Mouse (Mus musculus): Measurements from ENCODE around the gene Mdm2. TPM values are rescaled to one million over a fixed set of nuclear protein-coding genes. Genes with fewer than 3 reads are reported as not detected.
A peak's percentile ranks its signal among the peaks of the same experiment; 100 is the strongest.
"Not testable (repeated sequence)": the region's sequence is repeated elsewhere in the genome, so short reads cannot be mapped to it uniquely, and the experiment has no call there.

The Mdm2 gene
- polyA plus RNA-seq, 1 experiment = 122 TPM

DNA sequence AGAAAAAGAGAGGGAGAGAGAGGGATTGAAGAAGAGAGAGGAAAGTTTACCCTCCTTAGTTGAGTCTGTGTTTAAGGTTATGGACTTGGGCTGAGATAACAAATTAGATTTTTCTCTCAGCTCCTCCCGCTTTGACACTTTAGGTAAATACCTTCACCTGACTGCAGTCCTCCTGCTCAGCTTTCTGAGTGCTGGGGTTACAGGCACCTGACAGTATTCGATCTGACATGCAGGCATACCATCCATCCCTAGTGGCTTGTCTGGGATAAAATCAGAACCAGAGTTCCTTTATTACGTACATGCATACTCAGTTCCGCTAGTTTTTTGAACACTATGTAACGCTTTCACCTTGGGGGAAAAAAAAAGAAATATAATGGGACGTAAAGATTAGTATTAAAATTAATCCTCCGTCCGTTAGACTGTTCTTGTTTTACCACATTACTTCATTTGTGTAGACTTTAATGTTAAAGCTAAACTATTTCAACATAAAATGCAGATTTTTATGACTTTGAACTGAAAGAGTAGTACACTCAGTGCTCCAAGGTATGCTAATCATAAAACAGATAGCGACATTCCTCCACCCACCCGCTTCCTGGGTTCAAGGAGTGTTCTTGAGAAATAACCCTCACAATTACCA is 38.6 kb upstream of the Mdm2 start:
- Histone ChIP-seq H3K4me3 (ENCODE audit: insufficient read depth, low read length) (no peak overlapping the region), H3K4me1 (ENCODE audit: control insufficient read depth, insufficient read depth, low read length) (no peaks in the 10 kb centered on the region), H3K27ac (ENCODE audit: insufficient read depth, low read length) (no peak overlapping the region)
- TF ChIP-seq POLR2A (IDR thresholded peaks at IDR 0.05; ENCODE audit: low read depth, low read length) (no peak), CTCF (IDR thresholded peaks at IDR 0.05; ENCODE audit: borderline replicate concordance, insufficient read depth, low read length) (no peak)

DNA sequence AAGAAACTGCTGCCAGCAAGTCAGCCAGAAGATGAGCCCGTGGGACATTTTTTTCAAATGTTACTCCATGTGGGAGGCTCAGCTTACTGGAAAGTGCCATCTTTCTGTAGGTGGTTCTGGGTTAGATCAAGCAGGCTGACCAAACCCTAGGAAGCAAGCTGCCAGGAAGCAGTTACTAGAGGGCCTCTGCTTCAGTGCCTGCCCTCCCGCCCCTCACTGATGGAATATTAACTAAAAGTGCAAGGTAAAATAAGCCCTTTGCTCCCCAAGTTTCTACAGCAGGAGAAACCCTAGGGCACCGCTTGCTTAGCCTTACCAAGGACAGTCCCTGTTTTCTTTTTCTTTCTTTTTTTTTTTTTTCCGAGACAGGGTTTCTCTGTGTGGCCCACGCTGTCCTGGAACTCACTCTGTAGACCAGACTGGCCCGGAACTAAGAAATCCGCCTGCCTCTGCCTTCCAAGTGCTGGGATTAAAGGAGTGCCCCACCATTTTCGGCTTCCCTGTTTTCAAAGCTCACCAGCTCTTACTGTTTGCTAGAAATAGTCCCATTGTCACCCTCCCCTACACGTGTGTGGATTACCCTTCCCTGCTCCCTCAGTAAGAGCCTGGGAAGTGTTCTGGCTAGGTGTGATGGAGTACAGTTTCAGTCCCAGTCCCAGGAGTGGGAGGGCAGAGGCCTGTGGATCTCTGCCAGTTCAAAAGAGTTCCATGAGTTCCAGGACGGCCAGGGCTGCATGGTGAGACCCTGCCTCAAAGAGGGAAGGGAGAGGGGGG is 37.9 kb upstream of the Mdm2 start:
- H3K4me1 ChIP-seq (ENCODE audit: control insufficient read depth, insufficient read depth, low read length) = 0 out of 2 replicates have a peak, but pooled peaks cover 1% of the 10 kb centered on the region
- no peak overlapping the region for H3K27ac ChIP-seq (ENCODE audit: insufficient read depth, low read length)
- no peak overlapping the region for H3K4me3 ChIP-seq (ENCODE audit: insufficient read depth, low read length)
- no peak for TF ChIP-seq CTCF (IDR thresholded peaks at IDR 0.05; ENCODE audit: borderline replicate concordance, insufficient read depth, low read length)
- no peak for TF ChIP-seq POLR2A (IDR thresholded peaks at IDR 0.05; ENCODE audit: low read depth, low read length)

DNA sequence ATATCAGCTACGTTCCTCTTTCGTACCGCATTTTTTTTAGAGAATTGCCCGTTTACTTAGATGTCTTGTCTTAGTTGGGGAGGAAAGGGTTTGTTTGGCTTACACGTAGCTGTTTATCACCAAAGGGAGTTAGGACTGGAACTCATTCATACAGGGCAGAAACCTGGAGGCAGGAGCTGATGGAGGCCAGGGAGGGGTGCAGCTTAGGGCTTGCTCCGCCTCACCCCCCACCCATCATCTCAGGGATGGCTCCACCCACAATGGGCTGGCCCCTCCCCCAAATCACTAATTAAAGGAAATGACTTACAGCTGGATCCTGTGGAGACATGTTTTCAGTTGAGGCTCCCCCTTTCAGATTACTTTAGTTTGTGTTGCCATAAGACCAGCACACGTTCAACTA is 37.2 kb upstream of the Mdm2 start:
- TF ChIP-seq CTCF (IDR thresholded peaks at IDR 0.05; ENCODE audit: borderline replicate concordance, insufficient read depth, low read length) (no peak), POLR2A (IDR thresholded peaks at IDR 0.05; ENCODE audit: low read depth, low read length) (no peak)
- Histone ChIP-seq H3K4me3 (ENCODE audit: insufficient read depth, low read length) (no peak overlapping the region), H3K27ac (ENCODE audit: insufficient read depth, low read length) (no peak overlapping the region), H3K4me1 (ENCODE audit: control insufficient read depth, insufficient read depth, low read length) (0 out of 2 replicates have a peak, but pooled peaks cover 3% of the 10 kb centered on the region)

DNA sequence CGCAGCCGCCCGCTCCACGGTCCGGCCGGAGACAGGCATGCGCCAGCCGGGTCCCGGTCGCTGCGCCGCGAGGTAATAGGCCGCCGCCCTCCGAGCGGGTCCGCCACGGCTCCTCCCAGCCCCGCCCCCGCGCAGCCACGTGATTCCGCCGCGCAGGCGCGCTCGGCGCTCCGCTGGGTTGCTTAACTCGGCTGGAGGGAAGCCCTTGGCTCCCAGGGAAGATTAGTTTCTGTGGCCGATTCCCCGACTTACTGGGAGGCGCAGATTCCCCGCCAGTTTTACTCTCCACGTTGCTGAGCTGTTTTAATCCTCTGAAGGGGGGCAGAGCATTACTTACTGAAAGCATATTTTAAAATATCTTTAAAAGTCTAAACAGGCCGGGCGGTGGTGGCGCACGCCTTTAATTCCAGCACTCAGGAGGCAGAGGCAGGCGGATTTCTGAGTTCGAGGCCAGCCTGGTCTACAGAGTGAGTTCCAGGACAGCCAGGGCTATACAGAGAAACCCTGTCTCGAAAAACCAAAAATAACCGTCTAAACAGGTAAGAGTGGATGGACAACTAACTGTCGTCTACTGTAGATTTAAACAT is 35.8 kb upstream of the Mdm2 start, which contains the start of gene Slc35e3:
Slc35e3 (minus strand) TSS at position 69 of the 587 bp plus-strand sequence.
- H3K4me3 ChIP-seq (ENCODE audit: insufficient read depth, low read length) = peak within 1 kb of the TSS; percentile 59
- no peak within 1 kb of the TSS for H3K27ac ChIP-seq (ENCODE audit: insufficient read depth, low read length)
- peak; percentile 66 for TF ChIP-seq POLR2A (IDR thresholded peaks at IDR 0.05; ENCODE audit: low read depth, low read length)
- TF ChIP-seq CTCF (IDR thresholded peaks at IDR 0.05; ENCODE audit: borderline replicate concordance, insufficient read depth, low read length) = no peak
- 0 out of 2 replicates have a peak, but pooled peaks cover 3% of the 10 kb centered on the region for H3K4me1 ChIP-seq (ENCODE audit: control insufficient read depth, insufficient read depth, low read length)

DNA sequence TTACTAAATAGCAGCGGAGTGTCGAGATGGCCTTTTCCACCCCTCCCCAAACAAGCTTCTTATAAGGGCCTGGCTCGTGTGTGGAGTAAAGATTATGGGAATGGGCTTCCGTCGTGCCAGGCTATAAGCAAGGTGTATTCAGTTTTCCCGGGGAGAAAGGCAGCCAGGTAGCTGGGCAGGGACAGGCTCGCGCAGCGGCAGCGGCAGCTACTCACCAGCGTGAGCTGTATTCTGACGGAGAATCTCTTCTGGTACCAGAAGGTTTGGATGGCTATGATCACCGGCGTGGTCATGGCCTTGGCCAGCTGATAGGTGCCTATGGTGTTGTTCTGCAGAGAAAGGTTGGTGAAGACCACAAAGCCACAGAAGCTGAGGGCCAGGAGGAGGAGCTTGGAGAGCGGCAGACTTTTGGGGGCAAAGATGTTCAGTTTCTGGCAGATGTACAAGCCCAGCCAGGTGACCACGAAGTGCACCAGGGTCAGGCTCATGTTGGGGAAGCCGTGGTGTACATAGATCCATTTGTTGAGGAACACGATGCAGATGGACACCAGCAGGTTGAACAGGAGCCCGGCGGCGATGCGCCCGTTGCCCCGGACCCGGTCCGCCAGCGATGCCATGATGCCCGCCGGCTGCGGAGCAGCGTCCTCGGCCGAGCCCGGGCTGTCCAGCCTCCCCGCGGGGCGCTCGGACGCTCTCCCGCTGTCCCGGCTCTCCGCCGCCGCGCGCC is 35.2 kb upstream of the Mdm2 start:
- H3K4me3 ChIP-seq (ENCODE audit: insufficient read depth, low read length) = peak overlapping the region; percentile 59
- H3K27ac ChIP-seq (ENCODE audit: insufficient read depth, low read length); H3K4me1 ChIP-seq (ENCODE audit: control insufficient read depth, insufficient read depth, low read length): not testable (repeated sequence)

DNA sequence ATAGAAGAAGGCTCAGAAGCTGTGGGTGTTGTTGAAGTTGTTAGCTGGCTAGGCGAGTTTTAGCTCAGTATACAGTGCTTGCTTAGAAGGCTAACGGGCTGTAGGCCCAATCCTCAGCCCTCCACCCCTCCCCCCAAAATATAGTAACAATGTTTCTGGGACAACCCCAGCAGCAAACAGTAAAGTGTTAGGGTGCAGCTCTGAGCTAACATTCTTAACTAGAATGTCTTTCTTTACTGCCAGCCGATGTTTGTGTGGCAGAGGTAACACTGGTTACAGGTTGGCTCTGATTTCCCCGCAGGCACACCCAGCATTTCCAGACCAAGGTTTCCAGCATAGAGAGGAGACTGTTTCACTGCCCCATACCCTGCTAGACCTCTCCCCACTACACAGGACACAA is 33.4 kb upstream of the Mdm2 start:
- Histone ChIP-seq H3K4me1 (ENCODE audit: control insufficient read depth, insufficient read depth, low read length) (0 out of 2 replicates have a peak, but pooled peaks cover 3% of the 10 kb centered on the region), H3K27ac (ENCODE audit: insufficient read depth, low read length) (no peak overlapping the region), H3K4me3 (ENCODE audit: insufficient read depth, low read length) (no peak overlapping the region; the same call in 1 of the 2 replicates)
- TF ChIP-seq CTCF (IDR thresholded peaks at IDR 0.05; ENCODE audit: borderline replicate concordance, insufficient read depth, low read length) (no peak), POLR2A (IDR thresholded peaks at IDR 0.05; ENCODE audit: low read depth, low read length) (no peak)

DNA sequence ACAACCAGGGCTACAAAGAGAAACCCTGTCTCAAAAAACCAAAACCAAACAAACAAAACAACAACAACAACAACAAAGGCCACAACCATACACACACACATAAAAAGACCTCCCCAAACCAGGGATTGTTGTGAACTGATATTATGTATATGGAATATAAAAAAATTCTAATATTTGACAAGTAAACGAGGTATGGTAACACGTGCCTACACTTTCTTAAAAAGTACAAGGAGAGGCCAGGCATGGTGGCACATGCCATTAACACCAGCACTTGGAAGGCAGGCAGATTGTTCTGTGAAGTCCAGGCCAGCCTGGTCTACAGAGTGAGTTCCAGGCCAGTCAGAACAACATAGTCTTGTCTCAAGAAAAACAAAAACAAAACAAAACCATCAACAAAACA is 32.6 kb upstream of the Mdm2 start:
- Histone ChIP-seq H3K4me1 (ENCODE audit: control insufficient read depth, insufficient read depth, low read length) (0 out of 2 replicates have a peak, but pooled peaks cover 3% of the 10 kb centered on the region), H3K27ac (ENCODE audit: insufficient read depth, low read length) (no peak overlapping the region), H3K4me3 (ENCODE audit: insufficient read depth, low read length) (no peak overlapping the region)
- TF ChIP-seq POLR2A (IDR thresholded peaks at IDR 0.05; ENCODE audit: low read depth, low read length) = no peak
- no peak for TF ChIP-seq CTCF (IDR thresholded peaks at IDR 0.05; ENCODE audit: borderline replicate concordance, insufficient read depth, low read length)

DNA sequence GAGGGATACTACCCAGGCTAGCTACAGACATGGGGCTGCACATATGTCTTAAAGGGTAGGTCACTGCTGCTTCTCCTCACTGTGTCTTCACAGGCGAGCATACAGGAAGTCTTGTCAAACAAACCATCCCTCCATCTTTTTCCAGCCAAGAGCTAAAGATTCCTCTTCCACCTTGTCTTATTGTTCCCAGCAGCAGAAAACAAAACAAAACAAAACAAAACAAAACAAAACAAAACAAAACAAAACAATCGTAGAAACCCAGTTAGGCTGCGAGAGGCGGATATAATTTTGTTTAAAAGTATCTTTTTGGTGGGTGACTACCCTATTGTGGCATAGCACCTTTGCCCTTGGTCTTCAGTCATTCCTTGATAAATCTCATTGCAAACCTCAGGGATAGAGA is 32.1 kb upstream of the Mdm2 start:
- TF ChIP-seq POLR2A (IDR thresholded peaks at IDR 0.05; ENCODE audit: low read depth, low read length) (no peak), CTCF (IDR thresholded peaks at IDR 0.05; ENCODE audit: borderline replicate concordance, insufficient read depth, low read length) (no peak)
- Histone ChIP-seq H3K4me1 (ENCODE audit: control insufficient read depth, insufficient read depth, low read length) (0 out of 2 replicates have a peak, but pooled peaks cover 3% of the 10 kb centered on the region), H3K27ac (ENCODE audit: insufficient read depth, low read length) (no peak overlapping the region), H3K4me3 (ENCODE audit: insufficient read depth, low read length) (no peak overlapping the region)

DNA sequence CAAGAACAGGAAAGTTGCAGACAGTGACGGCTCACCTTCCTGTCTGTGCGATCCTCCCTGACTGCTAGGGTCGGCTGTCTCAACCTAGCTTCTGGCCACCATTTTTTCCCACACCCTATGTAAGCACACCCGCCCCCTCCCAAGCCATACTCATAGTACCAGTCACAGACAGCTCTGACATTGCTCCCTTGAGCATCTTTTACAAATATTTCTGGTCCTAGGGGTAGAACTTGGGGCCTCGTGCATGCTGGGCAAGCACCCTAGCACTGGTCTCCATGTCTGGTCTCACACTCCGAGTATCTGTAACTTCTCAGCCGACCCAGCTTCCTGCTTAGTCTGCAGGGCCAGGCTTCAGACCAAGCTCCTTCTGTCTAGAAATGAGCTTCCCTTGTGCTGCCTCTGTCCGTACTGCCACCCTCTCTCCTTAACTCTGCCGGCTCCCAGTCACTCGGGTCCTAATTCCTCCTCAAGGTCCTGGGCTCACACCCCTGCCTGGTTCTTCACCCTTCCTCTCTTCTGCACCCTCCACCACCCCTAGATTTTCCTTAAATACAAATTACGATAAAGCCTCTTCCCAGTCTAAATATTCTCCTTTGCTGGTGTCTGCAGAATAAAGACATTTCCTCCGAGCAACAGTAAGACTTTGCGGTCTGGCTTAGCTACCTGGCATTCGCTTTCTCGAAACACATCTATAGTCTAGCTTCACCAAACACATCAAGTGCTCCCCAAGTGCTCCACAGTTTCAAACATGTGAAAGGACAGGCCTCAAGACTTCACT is 31.3 kb upstream of the Mdm2 start:
- Histone ChIP-seq H3K27ac (ENCODE audit: insufficient read depth, low read length) (peak overlapping the region; percentile 4; the same call in 1 of the 2 replicates), H3K4me3 (ENCODE audit: insufficient read depth, low read length) (no peak overlapping the region), H3K4me1 (ENCODE audit: control insufficient read depth, insufficient read depth, low read length) (0 out of 2 replicates have a peak, but pooled peaks cover 3% of the 10 kb centered on the region)
- no peak for TF ChIP-seq CTCF (IDR thresholded peaks at IDR 0.05; ENCODE audit: borderline replicate concordance, insufficient read depth, low read length)
- no peak for TF ChIP-seq POLR2A (IDR thresholded peaks at IDR 0.05; ENCODE audit: low read depth, low read length)

Data from embryonic fibroblast, embryonic 13.5 days (primary cell).